13 mouse cellular contexts compared by ENCODE assay signal in the genomic region with DNA sequence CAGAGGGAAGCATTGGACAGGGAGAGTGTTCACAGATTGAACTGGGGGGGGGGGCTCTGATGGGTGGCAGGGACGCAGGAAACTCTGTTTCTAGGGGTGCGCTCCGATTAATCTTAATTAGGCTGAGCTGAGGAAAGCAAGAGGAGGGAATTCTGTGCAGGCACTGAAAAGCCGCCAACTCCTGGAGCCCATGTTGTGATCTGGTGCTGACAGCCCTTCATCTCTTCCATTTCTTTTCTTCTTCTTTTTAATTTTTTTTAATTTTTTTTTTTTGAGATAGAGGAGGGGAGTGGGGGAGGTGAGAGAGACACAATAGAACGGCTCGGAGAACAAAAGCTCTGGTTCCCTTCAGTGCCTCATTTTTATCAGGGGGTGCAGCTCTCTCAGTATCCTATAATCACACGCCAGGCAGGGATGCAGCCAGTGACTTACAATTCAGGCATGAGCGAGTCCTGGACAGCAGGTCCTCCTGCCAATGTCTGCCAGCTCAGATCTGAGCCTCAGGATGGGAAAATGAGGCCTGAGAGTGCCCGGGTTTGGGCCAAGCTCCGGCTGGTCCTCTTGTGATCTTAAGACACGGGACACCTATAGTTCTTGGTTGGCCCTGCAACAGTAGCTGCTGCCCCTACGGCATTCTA.
A peak's percentile ranks its signal among the peaks of the same experiment; 100 is the strongest.
DNase-seq lines count a peak whose midpoint lies in the region; ATAC-seq and TF ChIP-seq lines count a peak whose summit lies in the region.
"Had no signal": no experiment of that assay in that cellular context is flagged by ENCODE, and none has a peak within 500 bp of the region (broad histone marks: within the 10 kb centered on the region; RNA-seq: fewer than 3 reads in every experiment).

No protein-coding gene starts in this region.

- peaks cover 27% of the 10 kb centered on the region for H3K36me3 ChIP-seq in heart, embryonic 10.5 days
- H3K36me3 ChIP-seq in stomach, embryonic 16.5 days (ENCODE audit: control insufficient read depth, insufficient read depth, low read length): no peaks in the 10 kb centered on the region
- H3K36me3 ChIP-seq in stomach, postnatal 0 days (ENCODE audit: control insufficient read depth, insufficient read depth, low read length): no peaks in the 10 kb centered on the region
- no peaks in the 10 kb centered on the region for H3K36me3 ChIP-seq in hindbrain, embryonic 14.5 days (replicated peaks; ENCODE audit: control insufficient read depth, insufficient read depth)
- H3K36me3 ChIP-seq in liver, embryonic 12.5 days: no peaks in the 10 kb centered on the region
- H3K36me3 ChIP-seq: G1E; liver, embryonic 15.5 days had no signal

- no peak for ATAC-seq in stomach, embryonic 16.5 days (ENCODE audit: insufficient read depth, low FRiP score)
- no peak for ATAC-seq in stomach, postnatal 0 days (ENCODE audit: low FRiP score, low TSS enrichment)
- ATAC-seq in hindbrain, embryonic 14.5 days (ENCODE audit: low FRiP score): peak; percentile 5; the same call in 1 of the 2 replicates
- no peak for ATAC-seq in liver, embryonic 12.5 days

- DNase-seq in heart, embryonic 10.5 days (ENCODE audit: low spot score): no peak
- DNase-seq in heart, adult 11 months: no peak
- DNase-seq in stomach, postnatal 0 days (ENCODE audit: low spot score): no peak
- no peak for DNase-seq in hindbrain, embryonic 14.5 days (ENCODE audit: low spot score)
- DNase-seq in lung, postnatal 4 days: no peak
- no peak for DNase-seq in adrenal gland, postnatal 10 days
- DNase-seq: gastrocnemius, postnatal 10 days; kidney, adult 18-20 months; layer of hippocampus, adult 9-11 months had no signal

- H3K9ac ChIP-seq in stomach, embryonic 16.5 days (ENCODE audit: low read length): no peak overlapping the region
- H3K9ac ChIP-seq in stomach, postnatal 0 days (ENCODE audit: low read length): no peak overlapping the region
- no peak overlapping the region for H3K9ac ChIP-seq in hindbrain, embryonic 14.5 days
- no peak overlapping the region for H3K9ac ChIP-seq in liver, embryonic 12.5 days
- H3K9ac ChIP-seq: liver, embryonic 15.5 days had no signal

- H3K4me1 ChIP-seq in heart, embryonic 10.5 days: peaks cover 87% of the 10 kb centered on the region
- H3K4me1 ChIP-seq in stomach, embryonic 16.5 days (ENCODE audit: control insufficient read depth, insufficient read depth, low read length): peaks cover 8% of the 10 kb centered on the region
- peaks cover under 1% of the 10 kb centered on the region; the same call in 1 of the 2 replicates for H3K4me1 ChIP-seq in stomach, postnatal 0 days (replicated peaks; ENCODE audit: control insufficient read depth, insufficient read depth)
- H3K4me1 ChIP-seq in hindbrain, embryonic 14.5 days (replicated peaks; ENCODE audit: control insufficient read depth, insufficient read depth, low read length): peaks cover 9% of the 10 kb centered on the region; the same call in 1 of the 2 replicates
- peaks cover 13% of the 10 kb centered on the region for H3K4me1 ChIP-seq in liver, embryonic 12.5 days

- no peak for TF ChIP-seq CTCF in stomach, postnatal 0 days (IDR thresholded peaks at IDR 0.05; ENCODE audit: low read depth)

- H3K4me3 ChIP-seq in heart, embryonic 10.5 days: no peak overlapping the region
- H3K4me3 ChIP-seq in stomach, embryonic 16.5 days (replicated peaks; ENCODE audit: low read length): no peak overlapping the region
- H3K4me3 ChIP-seq in stomach, postnatal 0 days (ENCODE audit: low read depth, low read length): no peak overlapping the region
- H3K4me3 ChIP-seq in hindbrain, embryonic 14.5 days (replicated peaks; ENCODE audit: low read length): no peak overlapping the region
- no peak overlapping the region for H3K4me3 ChIP-seq in liver, embryonic 12.5 days
- H3K4me3 ChIP-seq: liver, embryonic 15.5 days had no signal

- no peaks in the 10 kb centered on the region for H3K27me3 ChIP-seq in heart, embryonic 10.5 days (ENCODE audit: insufficient read depth, poor library complexity, severe bottlenecking)
- H3K27me3 ChIP-seq in stomach, embryonic 16.5 days (ENCODE audit: control insufficient read depth, insufficient read depth, low read length): no peaks in the 10 kb centered on the region
- H3K27me3 ChIP-seq in stomach, postnatal 0 days (ENCODE audit: control insufficient read depth, insufficient read depth, low read length): no peaks in the 10 kb centered on the region
- no peaks in the 10 kb centered on the region for H3K27me3 ChIP-seq in hindbrain, embryonic 14.5 days (ENCODE audit: control insufficient read depth, insufficient read depth, low read length)
- no peaks in the 10 kb centered on the region for H3K27me3 ChIP-seq in liver, embryonic 12.5 days (replicated peaks)
- H3K27me3 ChIP-seq: liver, embryonic 15.5 days had no signal

- H3K4me2 ChIP-seq in stomach, embryonic 16.5 days (ENCODE audit: low read depth, low read length): no peak overlapping the region
- no peak overlapping the region for H3K4me2 ChIP-seq in stomach, postnatal 0 days (replicated peaks; ENCODE audit: low read depth)
- no peak overlapping the region for H3K4me2 ChIP-seq in hindbrain, embryonic 14.5 days (replicated peaks)
- H3K4me2 ChIP-seq in liver, embryonic 12.5 days: no peak overlapping the region
- H3K4me2 ChIP-seq: liver, embryonic 15.5 days had no signal

- no peaks in the 10 kb centered on the region for H3K9me3 ChIP-seq in heart, embryonic 10.5 days
- no peaks in the 10 kb centered on the region for H3K9me3 ChIP-seq in stomach, embryonic 16.5 days (replicated peaks; ENCODE audit: control insufficient read depth, low read length)
- no peaks in the 10 kb centered on the region for H3K9me3 ChIP-seq in stomach, postnatal 0 days (ENCODE audit: control insufficient read depth, low read length)
- no peaks in the 10 kb centered on the region for H3K9me3 ChIP-seq in hindbrain, embryonic 14.5 days (ENCODE audit: control insufficient read depth, low read length)
- H3K9me3 ChIP-seq in liver, embryonic 12.5 days (replicated peaks): no peaks in the 10 kb centered on the region
- H3K9me3 ChIP-seq: liver, embryonic 15.5 days had no signal

- WGBS in heart, embryonic 10.5 days: 73% methylated on average over 12 of the region's 12 CpGs
- WGBS in stomach, embryonic 16.5 days: 86% methylated on average over 12 of the region's 12 CpGs
- 76% methylated on average over 12 of the region's 12 CpGs for WGBS in stomach, postnatal 0 days
- WGBS in hindbrain, embryonic 14.5 days: 66% methylated on average over 12 of the region's 12 CpGs
- 71% methylated on average over 11 of the region's 12 CpGs for WGBS in liver, embryonic 12.5 days (ENCODE audit: insufficient replicate concordance)

- peak overlapping the region; percentile 65 for H3K27ac ChIP-seq in heart, embryonic 10.5 days
- peak overlapping the region; percentile 54; the same call in 1 of the 2 replicates for H3K27ac ChIP-seq in stomach, embryonic 16.5 days (ENCODE audit: low read length)
- no peak overlapping the region for H3K27ac ChIP-seq in stomach, postnatal 0 days (replicated peaks)
- no peak overlapping the region for H3K27ac ChIP-seq in hindbrain, embryonic 14.5 days
- no peak overlapping the region for H3K27ac ChIP-seq in liver, embryonic 12.5 days
- H3K27ac ChIP-seq: liver, embryonic 15.5 days had no signal

- no peak for TF ChIP-seq EP300 in stomach, postnatal 0 days (optimal IDR thresholded peaks at IDR 0.05)

Comparison
In these comparisons a context has a peak if more than half of its experiments do, and no peak if none do; other contexts are left out.
1. H3K27ac ChIP-seq: peak in heart, embryonic 10.5 days (single experiment) and stomach, embryonic 16.5 days (single experiment); none in stomach, postnatal 0 days (single experiment), hindbrain, embryonic 14.5 days (single experiment) and liver, embryonic 12.5 days (single experiment).